Mouse (Mus musculus): ENCODE measurements around the gene Zc2hc1c. TPM values are rescaled to one million over a fixed set of nuclear protein-coding genes. Genes with fewer than 3 reads are reported as not detected.

Zc2hc1c gene
- total and polyA plus RNA-seq, 2 experiments from 2014 or later: 1.7 to 1.8 TPM

DNA sequence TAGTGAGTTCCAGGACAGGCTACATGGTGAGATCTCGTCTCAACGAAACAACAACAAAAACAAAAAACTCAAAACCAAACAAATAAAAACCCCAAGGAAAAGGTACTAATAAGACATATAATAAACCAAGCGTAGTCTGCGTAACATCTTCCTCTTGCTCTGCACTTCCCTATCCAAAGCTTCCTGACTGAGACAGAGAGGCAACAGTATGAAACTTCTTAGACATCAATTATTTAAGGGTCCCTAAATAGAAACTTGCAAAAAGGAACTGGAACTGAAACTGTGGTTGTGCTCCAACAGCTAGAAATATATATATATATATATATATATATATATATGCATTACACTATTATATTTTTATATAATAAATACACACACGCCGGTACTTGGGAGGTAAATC, 57.2 kb downstream of the Zc2hc1c start:
- H3K9ac ChIP-seq (replicated peaks; ENCODE audit: low read length, poor library complexity, severe bottlenecking): no peak overlapping the region
- H3K27ac ChIP-seq (ENCODE audit: low read depth, low read length): no peak overlapping the region
- ATAC-seq (ENCODE audit: low FRiP score): no peak
- DNase-seq (ENCODE audit: low spot score): no peak
- no peak overlapping the region for H3K4me3 ChIP-seq (ENCODE audit: low read depth, low read length)
- WGBS: 89% methylated on average over 6 of the region's 6 CpGs
- no peak overlapping the region for H3K4me2 ChIP-seq (ENCODE audit: low read depth, low read length, poor library complexity, severe bottlenecking)
- TF ChIP-seq CTCF (IDR thresholded peaks at IDR 0.05): no peak
- no peaks in the 10 kb centered on the region for H3K4me1 ChIP-seq (ENCODE audit: insufficient read depth, low read length)
- H3K27me3 ChIP-seq (ENCODE audit: insufficient read depth, low read length): no peaks in the 10 kb centered on the region
- H3K9me3 ChIP-seq (ENCODE audit: low read length): no peaks in the 10 kb centered on the region
- peaks cover 8% of the 10 kb centered on the region; the same call in 1 of the 2 replicates for H3K36me3 ChIP-seq (ENCODE audit: insufficient read depth, low read length)

GRCm38 (mm10) chr12:85346374-85346773, 58.0 kb downstream of the Zc2hc1c start:
- H3K36me3 ChIP-seq (ENCODE audit: insufficient read depth, low read length): peaks cover 8% of the 10 kb centered on the region; the same call in 1 of the 2 replicates
- DNase-seq (ENCODE audit: low spot score) (peak; percentile 89), ATAC-seq (ENCODE audit: low FRiP score) (no peak)
- H3K9me3 ChIP-seq (ENCODE audit: low read length): no peaks in the 10 kb centered on the region
- peak; percentile 80 for TF ChIP-seq CTCF (IDR thresholded peaks at IDR 0.05)
- H3K4me3 ChIP-seq (ENCODE audit: low read depth, low read length): no peak overlapping the region
- 59% methylated on average over 3 of the region's 3 CpGs for WGBS
- no peak overlapping the region for H3K9ac ChIP-seq (replicated peaks; ENCODE audit: low read length, poor library complexity, severe bottlenecking)
- no peak overlapping the region for H3K27ac ChIP-seq (ENCODE audit: low read depth, low read length)
- no peaks in the 10 kb centered on the region for H3K4me1 ChIP-seq (ENCODE audit: insufficient read depth, low read length)
- no peak overlapping the region for H3K4me2 ChIP-seq (ENCODE audit: low read depth, low read length, poor library complexity, severe bottlenecking)
- H3K27me3 ChIP-seq (ENCODE audit: insufficient read depth, low read length): no peaks in the 10 kb centered on the region

DNA sequence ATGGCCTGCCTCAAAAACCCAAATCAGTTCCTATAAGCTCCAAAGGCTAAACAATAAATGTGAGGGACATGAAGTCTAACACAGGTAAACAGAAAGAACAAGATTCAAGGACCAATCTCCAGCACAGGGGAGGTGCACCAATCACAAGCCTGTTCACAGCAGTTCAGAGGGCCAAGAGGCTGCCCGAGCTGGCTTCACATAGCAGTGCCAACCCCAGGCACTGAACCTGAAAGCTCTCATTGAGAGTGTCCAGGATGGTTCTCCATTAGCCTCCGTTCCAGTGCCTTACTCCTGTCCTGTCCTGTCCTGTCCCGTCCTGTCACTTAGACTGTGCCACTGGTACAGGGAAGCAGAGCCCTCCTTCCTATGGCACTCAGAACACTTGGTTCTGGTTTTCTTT, 58.8 kb downstream of the Zc2hc1c start:
- ATAC-seq (ENCODE audit: low FRiP score) (0 out of 2 replicates have a peak, but pooled peaks have one; percentile 27), DNase-seq (ENCODE audit: low spot score) (no peak)
- H3K9ac ChIP-seq (replicated peaks; ENCODE audit: low read length, poor library complexity, severe bottlenecking): no peak overlapping the region
- no peaks in the 10 kb centered on the region for H3K27me3 ChIP-seq (ENCODE audit: insufficient read depth, low read length)
- H3K9me3 ChIP-seq (ENCODE audit: low read length): no peaks in the 10 kb centered on the region
- H3K4me3 ChIP-seq (ENCODE audit: low read depth, low read length): no peak overlapping the region
- H3K27ac ChIP-seq (ENCODE audit: low read depth, low read length): no peak overlapping the region
- no peaks in the 10 kb centered on the region for H3K4me1 ChIP-seq (ENCODE audit: insufficient read depth, low read length)
- 77% methylated on average over 3 of the region's 3 CpGs for WGBS
- no peak overlapping the region for H3K4me2 ChIP-seq (ENCODE audit: low read depth, low read length, poor library complexity, severe bottlenecking)
- no peak for TF ChIP-seq CTCF (IDR thresholded peaks at IDR 0.05)
- peaks cover 6% of the 10 kb centered on the region; the same call in 1 of the 2 replicates for H3K36me3 ChIP-seq (ENCODE audit: insufficient read depth, low read length)

- Histone ChIP-seq H3K9me3 (ENCODE audit: low read length) (no peaks in the 10 kb centered on the region), H3K27ac (ENCODE audit: low read depth, low read length) (no peak overlapping the region), H3K27me3 (ENCODE audit: insufficient read depth, low read length) (no peaks in the 10 kb centered on the region), H3K36me3 (ENCODE audit: insufficient read depth, low read length) (peaks cover 4% of the 10 kb centered on the region; the same call in 1 of the 2 replicates), H3K4me2 (ENCODE audit: low read depth, low read length, poor library complexity, severe bottlenecking) (no peak overlapping the region), H3K4me1 (ENCODE audit: insufficient read depth, low read length) (no peaks in the 10 kb centered on the region), H3K4me3 (ENCODE audit: low read depth, low read length) (no peak overlapping the region), H3K9ac (replicated peaks; ENCODE audit: low read length, poor library complexity, severe bottlenecking) (no peak overlapping the region)
- TF ChIP-seq CTCF (IDR thresholded peaks at IDR 0.05): no peak
- WGBS: 80% methylated on average over 6 of the region's 6 CpGs
- DNase-seq (ENCODE audit: low spot score) (no peak), ATAC-seq (ENCODE audit: low FRiP score) (no peak)
Measured at GRCm38 (mm10) chr12:85348338-85348737, 59.9 kb downstream of the Zc2hc1c start.

Small RNAs within 50 kb of the gene (microRNA-seq; reads per million reads assigned to microRNA genes)
- gene Mir6938 (ENCODE audit: borderline number of aligned reads): not detected

Other genes with a start within 250 kb of the Zc2hc1c start
- gene Prox2, start 177.8 kb upstream of the Zc2hc1c start, total RNA-seq (2014; rRNA removed): 1.2 and 1.4 TPM in 2 replicates
- 0.86 and 1.4 TPM in 2 replicates for gene Prox2, start 177.8 kb upstream of the Zc2hc1c start, polyA plus RNA-seq (2015; fragmentation: Nextera tagmentation; extraction: Ambion mirVana)
- gene Dlst, start 177.8 kb upstream of the Zc2hc1c start, total RNA-seq (2014; rRNA removed): 115 and 118 TPM in 2 replicates
- gene Dlst, start 177.8 kb upstream of the Zc2hc1c start, polyA plus RNA-seq (2015; fragmentation: Nextera tagmentation; extraction: Ambion mirVana): 92.5 and 99.6 TPM in 2 replicates
- 47.2 and 48.6 TPM in 2 replicates for gene Rps6kl1, start 137.3 kb upstream of the Zc2hc1c start, total RNA-seq (2014; rRNA removed)
- gene Rps6kl1, start 137.3 kb upstream of the Zc2hc1c start, polyA plus RNA-seq (2015; fragmentation: Nextera tagmentation; extraction: Ambion mirVana): 35.0 and 37.1 TPM in 2 replicates
- gene Pgf, start 110.8 kb upstream of the Zc2hc1c start, total RNA-seq (2014; rRNA removed): 3.4 and 6.0 TPM in 2 replicates
- gene Pgf, start 110.8 kb upstream of the Zc2hc1c start, polyA plus RNA-seq (2015; fragmentation: Nextera tagmentation; extraction: Ambion mirVana): 9.1 and 9.4 TPM in 2 replicates
- 43.1 and 65.3 TPM in 2 replicates for gene Eif2b2, start 69.1 kb upstream of the Zc2hc1c start, total RNA-seq (2014; rRNA removed)
- 79.5 and 82.5 TPM in 2 replicates for gene Eif2b2, start 69.1 kb upstream of the Zc2hc1c start, polyA plus RNA-seq (2015; fragmentation: Nextera tagmentation; extraction: Ambion mirVana)
- gene Mlh3, start 18.0 kb upstream of the Zc2hc1c start, total RNA-seq (2014; rRNA removed): 7.2 and 9.9 TPM in 2 replicates
- gene Mlh3, start 18.0 kb upstream of the Zc2hc1c start, polyA plus RNA-seq (2015; fragmentation: Nextera tagmentation; extraction: Ambion mirVana): 4.7 and 5.0 TPM in 2 replicates
- 23.2 and 25.4 TPM in 2 replicates for gene Acyp1, start 153 bp upstream of the Zc2hc1c start, total RNA-seq (2014; rRNA removed)
- 40.3 and 41.8 TPM in 2 replicates for gene Acyp1, start 153 bp upstream of the Zc2hc1c start, polyA plus RNA-seq (2015; fragmentation: Nextera tagmentation; extraction: Ambion mirVana)
- 16.5 and 22.8 TPM in 2 replicates for gene Nek9, start 50.8 kb downstream of the Zc2hc1c start, total RNA-seq (2014; rRNA removed)
- 7.1 and 7.5 TPM in 2 replicates for gene Nek9, start 50.8 kb downstream of the Zc2hc1c start, polyA plus RNA-seq (2015; fragmentation: Nextera tagmentation; extraction: Ambion mirVana)
- 68.2 and 68.6 TPM in 2 replicates for gene Tmed10, start 86.3 kb downstream of the Zc2hc1c start, total RNA-seq (2014; rRNA removed)
- gene Tmed10, start 86.3 kb downstream of the Zc2hc1c start, polyA plus RNA-seq (2015; fragmentation: Nextera tagmentation; extraction: Ambion mirVana): 175 and 186 TPM in 2 replicates
- 9.7 and 14.6 TPM in 2 replicates for gene Fos, start 185.3 kb downstream of the Zc2hc1c start, total RNA-seq (2014; rRNA removed)
- gene Fos, start 185.3 kb downstream of the Zc2hc1c start, polyA plus RNA-seq (2015; fragmentation: Nextera tagmentation; extraction: Ambion mirVana): 7.3 and 10.0 TPM in 2 replicates

Measured in midbrain, postnatal 0 days (tissue).